Mouse (Mus musculus) midbrain, postnatal 0 days (tissue): Measurements from ENCODE around the gene Gm10352. TPM values are rescaled to one million over a fixed set of nuclear protein-coding genes. Genes with fewer than 3 reads are reported as not detected.
"Not testable (repeated sequence)": the region's sequence is repeated elsewhere in the genome, so short reads cannot be mapped to it uniquely, and the experiment has no call there.

ENCODE experiments used
- ATAC-seq: fragments of 200-750 bp; cut with Nextera tagmentation; 2 replicates; pipeline ENCODE4 v1.8.0; 2017; ENCODE audit warnings: moderate number of reproducible peaks, mild to moderate bottlenecking, moderate TSS enrichment, moderate library complexity; ENCODE audit not compliant: low FRiP score
- DNase-seq: peaks from one replicate; pipeline ENCODE4 v3.0.0-alpha.2; 2015; ENCODE audit warnings: low spot score
- H3K27ac ChIP-seq: fragments of 300-500 bp; sonication (generic); 2 replicates; pipeline ENCODE4 v1.5.1; 2014; ENCODE audit warnings: low read depth, mild to moderate bottlenecking, low read length, mixed read lengths
- H3K27me3 ChIP-seq: fragments of 300-500 bp; sonication (generic); 2 replicates; pipeline ENCODE4 v1.6.1; 2014; ENCODE audit warnings: low read length, control low read depth, mixed read lengths; ENCODE audit not compliant: insufficient read depth
- H3K36me3 ChIP-seq: fragments of 300-500 bp; sonication (generic); 2 replicates; pipeline ENCODE4 v1.6.1; 2014; ENCODE audit warnings: low read length, control low read depth, mixed read lengths; ENCODE audit not compliant: insufficient read depth
- H3K4me1 ChIP-seq: fragments of 300-500 bp; sonication (generic); 2 replicates; pipeline ENCODE4 v1.6.1; 2014; ENCODE audit warnings: mild to moderate bottlenecking, control low read depth, antibody characterized with exemption, low read length, mixed read lengths; ENCODE audit not compliant: insufficient read depth
- H3K4me2 ChIP-seq: fragments of 300-500 bp; sonication (generic); 2 replicates; pipeline ENCODE4 v1.6.1; 2014; ENCODE audit warnings: low read depth, mild to moderate bottlenecking, low read length, mixed read lengths; ENCODE audit not compliant: poor library complexity, severe bottlenecking
- H3K4me3 ChIP-seq: fragments of 300-500 bp; sonication (generic); 2 replicates; pipeline ENCODE4 v1.5.1; 2014; ENCODE audit warnings: low read depth, mild to moderate bottlenecking, low read length, moderate library complexity
- H3K9ac ChIP-seq: fragments of 300-500 bp; sonication (generic); replicated peaks from 2 replicates; pipeline ENCODE4 v1.6.1; 2014; ENCODE audit warnings: mild to moderate bottlenecking, low read length, moderate library complexity, mixed read lengths; ENCODE audit not compliant: poor library complexity, severe bottlenecking
- H3K9me3 ChIP-seq: fragments of 300-500 bp; sonication (generic); 2 replicates; pipeline ENCODE4 v1.6.1; 2016; ENCODE audit warnings: low read length, control low read depth
- WGBS: fragments of 180-500 bp; shearing (Covaris S2); extraction: QIAGEN DNeasy Blood & Tissue Kit; methylation state at CpG from one replicate; pipeline ENCODE4 v1.1.7; 2014; 5-methylcytosine and 5-hydroxymethylcytosine counted together
- polyA plus RNA-seq: library from polyadenylated mRNA; unstranded; fragments of >200 nt; fragmentation: Nextera tagmentation; extraction: Ambion mirVana; gene quantifications from 2 replicates; pipeline ENCODE4 v1.2.1, GENCODE M21; 2015
- total RNA-seq: library from RNA; depleted of rRNA; stranded (reverse); fragments of >200 nt; gene quantifications from 2 replicates; pipeline ENCODE4 v1.2.3, GENCODE M21; 2014; rRNA removed

The Gm10352 gene
- not detected in 2 replicates for total RNA-seq
- 0.33 TPM in 1 of 2 replicates, not detected in the other for polyA plus RNA-seq

GRCm38 (mm10) chrY:2900689-2901088 lies at the start of gene Gm10352:
TSS of gene Gm10352 (plus strand) at chrY:2900989.
- H3K4me1 ChIP-seq, H3K36me3 ChIP-seq, H3K27ac ChIP-seq, H3K9me3 ChIP-seq, H3K4me2 ChIP-seq, ATAC-seq, DNase-seq, H3K4me3 ChIP-seq, H3K27me3 ChIP-seq, H3K9ac ChIP-seq: not testable (repeated sequence)
- WGBS, result no CpG with 5 or more reads among the region's 9 CpGs

GRCm38 (mm10) chrY:2932282-2932681 lies 31.5 kb downstream of the Gm10352 start, which contains the start of gene Gm29289:
TSS of gene Gm29289 (plus strand) at chrY:2932582.
- WGBS, result no CpG with 5 or more reads among the region's 9 CpGs
- ATAC-seq, DNase-seq: not testable (repeated sequence)

More at GRCm38 (mm10) chrY:2932282-2932681, 31.5 kb downstream of the Gm10352 start, which contains the start of gene Gm29289:
- H3K27ac ChIP-seq, H3K36me3 ChIP-seq, H3K4me3 ChIP-seq, H3K4me1 ChIP-seq, H3K27me3 ChIP-seq, H3K9ac ChIP-seq, H3K4me2 ChIP-seq, H3K9me3 ChIP-seq: not testable (repeated sequence)

Other genes starting within 250 kb of the Gm10352 start
- gene Sry, start 237.3 kb upstream of the Gm10352 start, total RNA-seq, result not detected in 2 replicates
- not detected in 2 replicates for gene Sry, start 237.3 kb upstream of the Gm10352 start, polyA plus RNA-seq
- not detected in 2 replicates for gene H2al2b, start 180.3 kb upstream of the Gm10352 start, total RNA-seq
- gene H2al2b, start 180.3 kb upstream of the Gm10352 start, polyA plus RNA-seq, result not detected in 2 replicates
- gene Gm4064, start 104.8 kb upstream of the Gm10352 start, total RNA-seq, result not detected in 2 replicates
- not detected in 2 replicates for gene Gm4064, start 104.8 kb upstream of the Gm10352 start, polyA plus RNA-seq
- not detected in 2 replicates for gene Rbmy, start 70.3 kb upstream of the Gm10352 start, total RNA-seq
- gene Rbmy, start 70.3 kb upstream of the Gm10352 start, polyA plus RNA-seq, result not detected in 2 replicates
- gene Gm10256, start 70.3 kb upstream of the Gm10352 start, total RNA-seq, result not detected in 2 replicates
- gene Gm10256, start 70.3 kb upstream of the Gm10352 start, polyA plus RNA-seq, result not detected in 2 replicates
- not detected in 2 replicates for gene Gm29289, start 31.6 kb downstream of the Gm10352 start, total RNA-seq
- gene Gm29289, start 31.6 kb downstream of the Gm10352 start, polyA plus RNA-seq, result not detected in 2 replicates